Comparison of ENCODE assay signal across 8 mouse cellular contexts in genomic region chr6:119792562-119792961, GRCm38 (mm10). TPM values are rescaled to one million over a fixed set of nuclear protein-coding genes. Genes with fewer than 3 reads are reported as not detected.
A peak's percentile ranks its signal among the peaks of the same experiment; 100 is the strongest.
DNase-seq lines count a peak whose midpoint lies in the region; ATAC-seq lines count a peak whose summit lies in the region.

No protein-coding gene starts in this region.

- intact Hi-C loops in heart, postnatal 36 days (cut with DNase I) = loop anchor here (2.0 to 10.0 kb wide), 4 partner anchors 110 to 532 kb away; partner anchors contain the start of gene Rad52
- intact Hi-C loops in left cerebral cortex, postnatal 14 days (cut with DNase I) = loop anchor here (5.0 to 10.0 kb wide), 3 partner anchors 110 to 308 kb away; partner anchors contain the start of gene Rad52

- 39% methylated on average over 2 of the region's 2 CpGs for WGBS in midbrain, embryonic 11.5 days
- WGBS in midbrain, embryonic 13.5 days = 48% methylated on average over 2 of the region's 2 CpGs

- no peaks in the 10 kb centered on the region for H3K27me3 ChIP-seq in midbrain, embryonic 11.5 days (ENCODE audit: control insufficient read depth, insufficient read depth, low read length)
- no peaks in the 10 kb centered on the region for H3K27me3 ChIP-seq in midbrain, embryonic 13.5 days

- ATAC-seq in midbrain, embryonic 11.5 days (ENCODE audit: low FRiP score) = no peak
- ATAC-seq in midbrain, embryonic 13.5 days = no peak
- ATAC-seq in neutrophil, adult 5-6 weeks (ENCODE audit: extremely low read depth, insufficient number of reproducible peaks, low FRiP score, poor library complexity, severe bottlenecking) = 0 out of 2 replicates have a peak, but pooled peaks have one; percentile 46

- peak; percentile 92 for DNase-seq in midbrain, embryonic 11.5 days (ENCODE audit: low spot score, missing footprints)
- peak; percentile 39 for DNase-seq in T-cell, adult 2 months (ENCODE audit: low spot score)
- DNase-seq in cerebellum, postnatal 10 days = peak; percentile 78 to 80
- peak; percentile 42 to 69 for DNase-seq in heart, postnatal 36 days
- DNase-seq in left cerebral cortex, postnatal 14 days (ENCODE audit: low spot score in 2 of 2) = peak; percentile 58 to 61
- peak; percentile 48 to 52 for DNase-seq in thymus, postnatal 36 days

- no peaks in the 10 kb centered on the region for H3K36me3 ChIP-seq in midbrain, embryonic 11.5 days (ENCODE audit: control insufficient read depth, insufficient read depth, low read length)
- H3K36me3 ChIP-seq in midbrain, embryonic 13.5 days = peaks cover 19% of the 10 kb centered on the region

- H3K9ac ChIP-seq in midbrain, embryonic 11.5 days (ENCODE audit: low read length) = no peak overlapping the region
- H3K9ac ChIP-seq in midbrain, embryonic 13.5 days (replicated peaks) = no peak overlapping the region

- no peak overlapping the region for H3K4me2 ChIP-seq in midbrain, embryonic 11.5 days
- H3K4me2 ChIP-seq in midbrain, embryonic 13.5 days (replicated peaks) = no peak overlapping the region

- H3K4me3 ChIP-seq in midbrain, embryonic 11.5 days (ENCODE audit: low read depth, low read length) = no peak overlapping the region
- H3K4me3 ChIP-seq in midbrain, embryonic 13.5 days (replicated peaks) = no peak overlapping the region

- H3K4me1 ChIP-seq in midbrain, embryonic 11.5 days (ENCODE audit: control insufficient read depth, insufficient read depth, low read length) = no peaks in the 10 kb centered on the region
- H3K4me1 ChIP-seq in midbrain, embryonic 13.5 days (replicated peaks) = no peaks in the 10 kb centered on the region

- no peaks in the 10 kb centered on the region for H3K9me3 ChIP-seq in midbrain, embryonic 11.5 days (ENCODE audit: control insufficient read depth, low read length)
- H3K9me3 ChIP-seq in midbrain, embryonic 13.5 days = no peaks in the 10 kb centered on the region

- no peak overlapping the region for H3K27ac ChIP-seq in midbrain, embryonic 11.5 days (ENCODE audit: low read depth, low read length)
- no peak overlapping the region for H3K27ac ChIP-seq in midbrain, embryonic 13.5 days

RNA-seq across cellular contexts. Expression of gene Erc1, which starts 55.4 kb away (rescaled TPM):
- polyA plus RNA-seq in midbrain, embryonic 11.5 days (2014; fragmentation: Nextera tagmentation; extraction: Ambion mirVana) = 23.7 and 25.4 TPM in 2 replicates
- polyA plus RNA-seq in midbrain, embryonic 13.5 days (2015; fragmentation: Nextera tagmentation; extraction: Ambion mirVana) = 39.9 and 40.5 TPM in 2 replicates
- 10 to 100 TPM; 37.2 to 38.1 TPM for total RNA-seq in heart, postnatal 36 days (2021)
- total RNA-seq in left cerebral cortex, postnatal 14 days (2021) = 10 to 100 TPM; 89.8 to 89.9 TPM
- 13.8 and 15.0 TPM in 2 replicates for total RNA-seq in neutrophil, adult 5-6 weeks (2017)

Comparison
In these comparisons a context has a peak if more than half of its experiments do, and no peak if none do; other contexts are left out.
1. DNase-seq: peak in every context shown above with its lines; median percentile 92 in midbrain, embryonic 11.5 days; 79 in cerebellum, postnatal 10 days; 60 in left cerebral cortex, postnatal 14 days; 56 in heart, postnatal 36 days; 50 in thymus, postnatal 36 days; 39 in T-cell, adult 2 months.